In genomic region chr7:19179936-19180335, GRCm38 (mm10) we compare ENCODE assay signal across 8 mouse cellular contexts. TPM values are rescaled to one million over a fixed set of nuclear protein-coding genes. Genes with fewer than 3 reads are reported as not detected.
DNase-seq lines count a peak whose midpoint lies in the region; ATAC-seq and TF ChIP-seq lines count a peak whose summit lies in the region.

No protein-coding gene starts in this region.

- no peak for TF ChIP-seq EP300 in stomach, postnatal 0 days (optimal IDR thresholded peaks at IDR 0.05)

- no peaks in the 10 kb centered on the region for H3K9me3 ChIP-seq in forebrain, embryonic 10.5 days
- H3K9me3 ChIP-seq in forebrain, embryonic 16.5 days (ENCODE audit: control insufficient read depth, low read length) = no peaks in the 10 kb centered on the region
- H3K9me3 ChIP-seq in stomach, embryonic 15.5 days = no peaks in the 10 kb centered on the region
- H3K9me3 ChIP-seq in stomach, postnatal 0 days (ENCODE audit: control insufficient read depth, low read length) = no peaks in the 10 kb centered on the region
- H3K9me3 ChIP-seq in limb, embryonic 12.5 days = peaks cover 11% of the 10 kb centered on the region; the same call in 1 of the 2 replicates
- no peaks in the 10 kb centered on the region for H3K9me3 ChIP-seq in neural tube, embryonic 15.5 days (replicated peaks)

- no peak overlapping the region for H3K27ac ChIP-seq in forebrain, embryonic 10.5 days
- no peak overlapping the region for H3K27ac ChIP-seq in forebrain, embryonic 16.5 days (ENCODE audit: low read length)
- no peak overlapping the region for H3K27ac ChIP-seq in stomach, embryonic 15.5 days
- no peak overlapping the region for H3K27ac ChIP-seq in stomach, postnatal 0 days (replicated peaks)
- H3K27ac ChIP-seq in limb, embryonic 12.5 days = no peak overlapping the region
- H3K27ac ChIP-seq in neural tube, embryonic 15.5 days (replicated peaks) = no peak overlapping the region

- peaks cover 65% of the 10 kb centered on the region for H3K4me1 ChIP-seq in forebrain, embryonic 10.5 days
- peaks cover 48% of the 10 kb centered on the region for H3K4me1 ChIP-seq in forebrain, embryonic 16.5 days (replicated peaks; ENCODE audit: control insufficient read depth, insufficient read depth, low read length)
- H3K4me1 ChIP-seq in stomach, embryonic 15.5 days = peaks cover 33% of the 10 kb centered on the region
- H3K4me1 ChIP-seq in stomach, postnatal 0 days (replicated peaks; ENCODE audit: control insufficient read depth, insufficient read depth) = 0 out of 2 replicates have a peak, but pooled peaks cover 2% of the 10 kb centered on the region
- peaks cover 38% of the 10 kb centered on the region for H3K4me1 ChIP-seq in limb, embryonic 12.5 days (replicated peaks)
- peaks cover 57% of the 10 kb centered on the region for H3K4me1 ChIP-seq in neural tube, embryonic 15.5 days

- TF ChIP-seq CTCF in stomach, postnatal 0 days (IDR thresholded peaks at IDR 0.05; ENCODE audit: low read depth) = no peak

- peak overlapping the region; percentile 49 for H3K4me3 ChIP-seq in forebrain, embryonic 10.5 days
- no peak overlapping the region; the same call in 1 of the 2 replicates for H3K4me3 ChIP-seq in forebrain, embryonic 16.5 days (replicated peaks; ENCODE audit: low read length)
- H3K4me3 ChIP-seq in stomach, embryonic 15.5 days (replicated peaks) = no peak overlapping the region
- no peak overlapping the region for H3K4me3 ChIP-seq in stomach, postnatal 0 days (ENCODE audit: low read depth, low read length)
- H3K4me3 ChIP-seq in limb, embryonic 12.5 days (replicated peaks) = peak overlapping the region; percentile 33; the same call in 1 of the 2 replicates
- H3K4me3 ChIP-seq in neural tube, embryonic 15.5 days (replicated peaks) = peak overlapping the region; percentile 70

- H3K4me2 ChIP-seq in forebrain, embryonic 16.5 days (ENCODE audit: low read length) = no peak overlapping the region
- H3K4me2 ChIP-seq in stomach, embryonic 15.5 days = peak overlapping the region; percentile 47; the same call in 1 of the 2 replicates
- H3K4me2 ChIP-seq in stomach, postnatal 0 days (replicated peaks; ENCODE audit: low read depth) = no peak overlapping the region
- H3K4me2 ChIP-seq in limb, embryonic 12.5 days = no peak overlapping the region; the same call in 1 of the 2 replicates
- H3K4me2 ChIP-seq in neural tube, embryonic 15.5 days = peak overlapping the region; percentile 79

- H3K9ac ChIP-seq in forebrain, embryonic 16.5 days (replicated peaks; ENCODE audit: low read depth, low read length) = no peak overlapping the region
- H3K9ac ChIP-seq in stomach, embryonic 15.5 days = no peak overlapping the region
- H3K9ac ChIP-seq in stomach, postnatal 0 days (ENCODE audit: low read length) = no peak overlapping the region
- no peak overlapping the region for H3K9ac ChIP-seq in limb, embryonic 12.5 days (replicated peaks)
- H3K9ac ChIP-seq in neural tube, embryonic 15.5 days (replicated peaks) = no peak overlapping the region

- ATAC-seq in forebrain, embryonic 16.5 days = no peak
- ATAC-seq in stomach, embryonic 15.5 days (ENCODE audit: insufficient read depth, low FRiP score, low read depth) = no peak
- no peak for ATAC-seq in stomach, postnatal 0 days (ENCODE audit: low FRiP score, low TSS enrichment)
- ATAC-seq in limb, embryonic 12.5 days (ENCODE audit: insufficient number of reproducible peaks, insufficient read depth, low FRiP score, low TSS enrichment, low read depth) = no peak
- ATAC-seq in neural tube, embryonic 15.5 days (ENCODE audit: low FRiP score) = no peak
- no peak for ATAC-seq in activated CD4-positive, CD25-positive, alpha-beta regulatory T cell, adult 4 months

- peaks cover 60% of the 10 kb centered on the region for H3K27me3 ChIP-seq in forebrain, embryonic 10.5 days (ENCODE audit: poor library complexity, severe bottlenecking)
- peaks cover 14% of the 10 kb centered on the region for H3K27me3 ChIP-seq in forebrain, embryonic 16.5 days (replicated peaks; ENCODE audit: control insufficient read depth, insufficient read depth, low read length)
- H3K27me3 ChIP-seq in stomach, embryonic 15.5 days (replicated peaks) = peaks cover 51% of the 10 kb centered on the region
- H3K27me3 ChIP-seq in stomach, postnatal 0 days (ENCODE audit: control insufficient read depth, insufficient read depth, low read length) = peaks cover 20% of the 10 kb centered on the region
- peaks cover 56% of the 10 kb centered on the region for H3K27me3 ChIP-seq in limb, embryonic 12.5 days
- peaks cover 33% of the 10 kb centered on the region for H3K27me3 ChIP-seq in neural tube, embryonic 15.5 days (replicated peaks)

- DNase-seq in forebrain, embryonic 10.5 days (ENCODE audit: extremely low spot score, low spot score) = no peak
- DNase-seq in stomach, postnatal 0 days (ENCODE audit: low spot score) = no peak
- no peak for DNase-seq in spleen, postnatal 36 days (ENCODE audit: low spot score in 2 of 2)

- 43% methylated on average over 6 of the region's 6 CpGs for WGBS in forebrain, embryonic 10.5 days
- 44% methylated on average over 6 of the region's 6 CpGs for WGBS in forebrain, embryonic 16.5 days
- WGBS in stomach, embryonic 15.5 days = 36% methylated on average over 6 of the region's 6 CpGs
- WGBS in stomach, postnatal 0 days = 38% methylated on average over 6 of the region's 6 CpGs
- 37% methylated on average over 6 of the region's 6 CpGs for WGBS in limb, embryonic 12.5 days
- 47% methylated on average over 6 of the region's 6 CpGs for WGBS in neural tube, embryonic 15.5 days

- H3K36me3 ChIP-seq in forebrain, embryonic 10.5 days (replicated peaks) = 0 out of 2 replicates have a peak, but pooled peaks cover 12% of the 10 kb centered on the region
- no peaks in the 10 kb centered on the region for H3K36me3 ChIP-seq in forebrain, embryonic 16.5 days (ENCODE audit: control insufficient read depth, insufficient read depth)
- H3K36me3 ChIP-seq in stomach, embryonic 15.5 days = 0 out of 2 replicates have a peak, but pooled peaks cover 2% of the 10 kb centered on the region
- no peaks in the 10 kb centered on the region; the same call in 1 of the 2 replicates for H3K36me3 ChIP-seq in stomach, postnatal 0 days (ENCODE audit: control insufficient read depth, insufficient read depth, low read length)
- H3K36me3 ChIP-seq in limb, embryonic 12.5 days = peaks cover 11% of the 10 kb centered on the region; the same call in 1 of the 2 replicates
- peaks cover 18% of the 10 kb centered on the region; the same call in 1 of the 2 replicates for H3K36me3 ChIP-seq in neural tube, embryonic 15.5 days

RNA-seq across cellular contexts. Expression of gene Eml2, which starts 3.7 kb away (rescaled TPM):
- 5.3 and 6.4 TPM in 2 replicates for polyA plus RNA-seq in forebrain, embryonic 10.5 days (2016; fragmentation: Nextera tagmentation; extraction: Ambion mirVana)
- 8.3 and 14.4 TPM in 2 replicates for polyA plus RNA-seq in forebrain, embryonic 16.5 days (2015; fragmentation: Nextera tagmentation; extraction: Ambion mirVana)
- 10.6 and 10.7 TPM in 2 replicates for polyA plus RNA-seq in stomach, embryonic 15.5 days (2015; fragmentation: Nextera tagmentation; extraction: Ambion mirVana)
- 8.4 and 8.8 TPM in 2 replicates for polyA plus RNA-seq in stomach, postnatal 0 days (2015; fragmentation: Nextera tagmentation; extraction: Ambion mirVana)
- polyA plus RNA-seq in limb, embryonic 12.5 days (2016; fragmentation: Nextera tagmentation; extraction: Ambion mirVana) = 3.9 and 5.9 TPM in 2 replicates
- polyA plus RNA-seq in neural tube, embryonic 15.5 days (2015; fragmentation: Nextera tagmentation; extraction: Ambion mirVana) = 11.6 and 13.3 TPM in 2 replicates
- 10 to 100 TPM in 1 of 2 experiments, 1 to 10 TPM in 1; 5.2 to 16.9 TPM for polyA plus RNA-seq in activated CD4-positive, CD25-positive, alpha-beta regulatory T cell, adult 4 months (2017; shearing (Covaris generic))

RNA-seq across cellular contexts. Expression of gene Gipr, which starts 14.0 kb away (rescaled TPM):
- 0.22 and 0.25 TPM in 2 replicates for polyA plus RNA-seq in forebrain, embryonic 10.5 days (2016; fragmentation: Nextera tagmentation; extraction: Ambion mirVana)
- polyA plus RNA-seq in forebrain, embryonic 16.5 days (2015; fragmentation: Nextera tagmentation; extraction: Ambion mirVana) = 21.8 and 32.1 TPM in 2 replicates
- polyA plus RNA-seq in stomach, embryonic 15.5 days (2015; fragmentation: Nextera tagmentation; extraction: Ambion mirVana) = 2.3 and 2.9 TPM in 2 replicates
- 0.22 and 0.27 TPM in 2 replicates for polyA plus RNA-seq in stomach, postnatal 0 days (2015; fragmentation: Nextera tagmentation; extraction: Ambion mirVana)
- polyA plus RNA-seq in limb, embryonic 12.5 days (2016; fragmentation: Nextera tagmentation; extraction: Ambion mirVana) = 0.18 and 0.36 TPM in 2 replicates
- 1.2 and 2.1 TPM in 2 replicates for polyA plus RNA-seq in neural tube, embryonic 15.5 days (2015; fragmentation: Nextera tagmentation; extraction: Ambion mirVana)
- not detected for polyA plus RNA-seq in activated CD4-positive, CD25-positive, alpha-beta regulatory T cell, adult 4 months (2017; shearing (Covaris generic))

RNA-seq across cellular contexts. Expression of gene Snrpd2, which starts 30.4 kb away (rescaled TPM):
- polyA plus RNA-seq in forebrain, embryonic 10.5 days (2016; fragmentation: Nextera tagmentation; extraction: Ambion mirVana) = 183 and 193 TPM in 2 replicates
- polyA plus RNA-seq in forebrain, embryonic 16.5 days (2015; fragmentation: Nextera tagmentation; extraction: Ambion mirVana) = 116 and 118 TPM in 2 replicates
- 131 and 141 TPM in 2 replicates for polyA plus RNA-seq in stomach, embryonic 15.5 days (2015; fragmentation: Nextera tagmentation; extraction: Ambion mirVana)
- polyA plus RNA-seq in stomach, postnatal 0 days (2015; fragmentation: Nextera tagmentation; extraction: Ambion mirVana) = 96.9 and 103 TPM in 2 replicates
- 161 and 170 TPM in 2 replicates for polyA plus RNA-seq in limb, embryonic 12.5 days (2016; fragmentation: Nextera tagmentation; extraction: Ambion mirVana)
- 122 and 124 TPM in 2 replicates for polyA plus RNA-seq in neural tube, embryonic 15.5 days (2015; fragmentation: Nextera tagmentation; extraction: Ambion mirVana)
- polyA plus RNA-seq in activated CD4-positive, CD25-positive, alpha-beta regulatory T cell, adult 4 months (2017; shearing (Covaris generic)) = 10 to 100 TPM; 85.2 to 96.5 TPM

RNA-seq across cellular contexts. Expression of gene Qpctl, which starts 30.8 kb away (rescaled TPM):
- 14.7 and 16.0 TPM in 2 replicates for polyA plus RNA-seq in forebrain, embryonic 10.5 days (2016; fragmentation: Nextera tagmentation; extraction: Ambion mirVana)
- polyA plus RNA-seq in forebrain, embryonic 16.5 days (2015; fragmentation: Nextera tagmentation; extraction: Ambion mirVana) = 17.1 and 22.4 TPM in 2 replicates
- 13.5 and 14.7 TPM in 2 replicates for polyA plus RNA-seq in stomach, embryonic 15.5 days (2015; fragmentation: Nextera tagmentation; extraction: Ambion mirVana)
- polyA plus RNA-seq in stomach, postnatal 0 days (2015; fragmentation: Nextera tagmentation; extraction: Ambion mirVana) = 11.3 and 11.8 TPM in 2 replicates
- polyA plus RNA-seq in limb, embryonic 12.5 days (2016; fragmentation: Nextera tagmentation; extraction: Ambion mirVana) = 15.9 and 17.2 TPM in 2 replicates
- polyA plus RNA-seq in neural tube, embryonic 15.5 days (2015; fragmentation: Nextera tagmentation; extraction: Ambion mirVana) = 21.7 and 24.5 TPM in 2 replicates
- 10 to 100 TPM in 1 of 2 experiments, 1 to 10 TPM in 1; 8.9 to 11.6 TPM for polyA plus RNA-seq in activated CD4-positive, CD25-positive, alpha-beta regulatory T cell, adult 4 months (2017; shearing (Covaris generic))

RNA-seq across cellular contexts. Expression of gene Gpr4, which starts 32.4 kb away (rescaled TPM):
- polyA plus RNA-seq in forebrain, embryonic 10.5 days (2016; fragmentation: Nextera tagmentation; extraction: Ambion mirVana) = 1.6 and 2.0 TPM in 2 replicates
- polyA plus RNA-seq in forebrain, embryonic 16.5 days (2015; fragmentation: Nextera tagmentation; extraction: Ambion mirVana) = 2.5 and 2.7 TPM in 2 replicates
- 1.5 and 1.6 TPM in 2 replicates for polyA plus RNA-seq in stomach, embryonic 15.5 days (2015; fragmentation: Nextera tagmentation; extraction: Ambion mirVana)
- 0.85 and 1.3 TPM in 2 replicates for polyA plus RNA-seq in stomach, postnatal 0 days (2015; fragmentation: Nextera tagmentation; extraction: Ambion mirVana)
- 4.4 and 5.7 TPM in 2 replicates for polyA plus RNA-seq in limb, embryonic 12.5 days (2016; fragmentation: Nextera tagmentation; extraction: Ambion mirVana)
- 3.1 and 3.3 TPM in 2 replicates for polyA plus RNA-seq in neural tube, embryonic 15.5 days (2015; fragmentation: Nextera tagmentation; extraction: Ambion mirVana)
- under 1 TPM in 1 of 2 experiments, not detected in 1; 0.30 TPM for polyA plus RNA-seq in activated CD4-positive, CD25-positive, alpha-beta regulatory T cell, adult 4 months (2017; shearing (Covaris generic))

Comparison
In these comparisons a context has a peak if more than half of its experiments do, and no peak if none do; other contexts are left out.
1. H3K4me3 ChIP-seq: peak in forebrain, embryonic 10.5 days (single experiment), limb, embryonic 12.5 days (single experiment) and neural tube, embryonic 15.5 days (single experiment); none in forebrain, embryonic 16.5 days (single experiment), stomach, embryonic 15.5 days (single experiment) and stomach, postnatal 0 days (single experiment).
2. H3K4me2 ChIP-seq: peak in stomach, embryonic 15.5 days (single experiment) and neural tube, embryonic 15.5 days (single experiment); none in forebrain, embryonic 16.5 days (single experiment), stomach, postnatal 0 days (single experiment) and limb, embryonic 12.5 days (single experiment).